Mouse (Mus musculus) retina, postnatal 7 days (tissue): Measurements from ENCODE around the gene Ascl4.

ENCODE experiments used
- DNase-seq: peaks from one replicate; pipeline ENCODE4 v3.0.0-alpha.2; 2012; ENCODE audit warnings: low read depth, low spot score

Gene Ascl4

DNA sequence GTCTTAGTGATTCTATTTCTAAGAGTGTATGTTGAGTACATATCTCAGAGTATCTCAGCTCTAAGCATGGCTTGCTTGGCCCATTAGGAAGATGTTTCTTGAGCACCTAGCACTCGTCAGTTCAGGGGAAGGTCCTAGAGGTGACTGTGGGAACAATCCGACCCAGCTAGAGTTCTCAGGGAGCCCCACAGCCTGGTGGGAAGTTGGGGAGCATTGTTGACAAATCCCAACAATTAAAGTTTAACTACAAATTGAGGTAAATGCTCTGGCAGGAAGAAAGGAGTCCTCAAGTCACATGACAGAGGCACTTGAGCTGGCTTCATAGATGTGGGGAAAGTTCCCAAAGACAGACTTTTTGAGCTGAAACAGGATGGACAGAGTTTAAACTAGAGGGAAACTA lies 41.2 kb downstream of the Ascl4 start:
- DNase-seq = no peak

DNA sequence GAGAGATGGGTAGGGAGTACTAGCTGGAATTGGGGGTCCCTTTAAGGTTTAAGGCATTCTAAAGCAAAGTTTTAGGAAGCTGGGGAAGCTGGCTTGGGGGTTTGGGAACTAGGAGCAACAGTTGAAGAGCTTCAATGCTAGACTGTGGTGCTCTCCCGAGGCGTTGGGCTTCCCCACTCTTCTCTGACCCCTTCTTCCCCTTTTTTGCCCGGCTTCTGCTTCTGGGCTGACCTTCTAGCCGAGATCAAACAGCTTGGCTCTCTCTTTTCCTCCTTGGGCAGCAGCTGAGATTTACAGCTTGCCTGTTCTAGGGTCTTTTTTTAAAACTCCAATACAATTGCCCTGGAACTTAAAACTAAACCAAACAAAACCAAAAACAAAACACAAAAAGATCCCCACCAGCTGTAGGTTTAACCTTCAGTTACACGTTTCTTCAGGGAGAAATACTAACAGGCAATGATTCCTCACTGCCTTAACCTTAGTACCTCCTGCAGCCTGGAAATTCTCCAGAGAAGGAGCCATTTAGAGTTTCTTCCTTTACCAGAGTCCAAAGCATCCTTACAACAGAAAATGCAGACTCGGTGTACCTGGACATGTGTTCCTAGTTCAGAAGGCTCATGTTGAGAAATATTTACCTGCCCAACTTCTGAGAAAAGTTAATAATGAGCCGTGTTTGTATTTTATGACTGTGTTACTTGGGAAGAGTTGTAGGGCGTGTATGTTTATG lies 42.6 kb downstream of the Ascl4 start:
- DNase-seq = no peak

DNA sequence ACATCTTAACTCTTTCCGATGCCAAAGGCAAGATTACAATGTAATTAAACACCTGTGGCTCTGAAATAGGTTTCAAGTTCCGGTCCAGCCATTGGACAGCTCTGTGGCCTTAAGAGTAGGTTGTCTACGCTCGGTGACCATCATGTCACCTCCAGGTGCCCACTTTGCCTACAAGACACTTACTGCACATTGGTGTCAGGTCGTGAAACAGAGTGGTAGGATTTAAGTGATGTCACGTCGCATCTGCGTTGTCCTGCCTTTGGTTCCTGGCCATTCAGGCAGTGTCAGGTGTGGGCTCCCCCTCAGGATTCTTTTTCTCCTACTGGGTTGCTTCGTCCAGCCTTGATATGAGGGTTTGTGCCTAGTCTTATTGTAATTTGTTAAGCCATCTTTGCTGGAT lies 44.3 kb downstream of the Ascl4 start:
- no peak for DNase-seq

DNA sequence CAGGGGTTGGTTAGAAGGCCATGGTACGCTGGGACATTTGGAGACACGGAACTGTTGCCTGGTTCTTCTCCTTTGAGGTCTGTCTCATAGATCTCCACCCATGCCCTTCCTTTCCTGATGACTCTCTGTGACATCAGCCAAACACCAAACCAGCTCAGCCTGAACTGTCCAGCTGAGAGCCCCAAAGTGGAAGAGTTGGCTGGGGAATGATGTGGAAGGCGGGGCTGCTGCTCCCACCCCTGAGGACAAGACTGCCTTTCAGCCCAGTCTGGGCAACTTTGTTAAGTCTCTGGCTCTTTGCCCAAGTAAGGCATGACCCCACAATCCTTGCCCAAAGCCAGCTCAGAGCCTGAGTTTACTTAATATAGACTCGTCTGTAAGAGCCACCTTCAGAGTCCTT lies 45.4 kb downstream of the Ascl4 start:
- no peak for DNase-seq

DNA sequence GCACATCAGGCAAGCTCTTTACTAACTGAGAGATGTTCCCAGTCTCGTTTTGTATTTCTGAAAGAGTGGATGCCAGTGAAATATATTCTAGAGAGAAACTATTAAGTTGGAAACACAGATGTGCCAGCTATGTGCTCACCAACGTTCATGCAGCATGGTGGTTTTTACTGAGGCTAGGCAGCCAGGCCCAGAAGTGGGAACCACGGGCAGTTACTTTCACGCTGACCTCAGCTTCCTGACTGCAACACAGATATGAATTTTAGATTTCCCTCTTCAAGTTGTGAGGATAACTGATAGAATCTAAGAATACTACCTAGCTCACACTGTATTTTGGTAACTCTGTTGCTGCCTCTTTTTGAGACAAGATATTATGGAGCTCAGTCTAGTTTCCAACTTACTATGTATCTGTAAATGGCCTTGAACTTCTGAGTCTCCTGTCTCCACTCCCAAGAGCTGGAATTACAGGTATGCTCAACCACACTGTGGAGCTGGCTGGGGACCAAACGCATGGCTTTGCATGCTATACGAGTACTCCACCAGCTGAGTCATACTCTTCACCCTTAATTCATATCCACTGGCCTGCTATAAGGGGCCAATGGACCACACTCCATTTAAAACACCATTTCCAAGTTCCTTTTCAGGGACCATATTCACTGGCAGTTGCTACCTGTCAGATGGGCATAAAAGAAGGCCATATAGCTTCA lies 62.1 kb downstream of the Ascl4 start:
- DNase-seq = no peak

DNA sequence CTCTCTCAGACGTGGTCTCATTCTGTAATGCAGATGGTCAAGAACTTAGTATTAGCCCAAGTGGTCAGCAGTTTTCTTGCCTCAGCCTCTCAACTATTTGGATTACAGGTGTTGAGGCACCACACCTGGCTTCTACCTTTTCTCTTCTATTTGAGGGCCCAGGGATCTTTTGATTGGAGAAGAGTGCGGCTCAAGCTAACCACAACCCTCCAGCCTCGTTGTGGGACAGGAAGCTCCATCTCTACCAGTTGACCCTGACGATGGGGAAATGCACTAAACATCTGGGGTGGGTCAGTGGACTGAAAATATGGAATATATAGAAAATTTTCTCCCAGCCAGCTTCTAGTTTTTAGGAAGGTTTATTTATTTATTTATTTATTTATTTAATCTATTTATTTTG lies 64.9 kb downstream of the Ascl4 start:
- no peak for DNase-seq

DNA sequence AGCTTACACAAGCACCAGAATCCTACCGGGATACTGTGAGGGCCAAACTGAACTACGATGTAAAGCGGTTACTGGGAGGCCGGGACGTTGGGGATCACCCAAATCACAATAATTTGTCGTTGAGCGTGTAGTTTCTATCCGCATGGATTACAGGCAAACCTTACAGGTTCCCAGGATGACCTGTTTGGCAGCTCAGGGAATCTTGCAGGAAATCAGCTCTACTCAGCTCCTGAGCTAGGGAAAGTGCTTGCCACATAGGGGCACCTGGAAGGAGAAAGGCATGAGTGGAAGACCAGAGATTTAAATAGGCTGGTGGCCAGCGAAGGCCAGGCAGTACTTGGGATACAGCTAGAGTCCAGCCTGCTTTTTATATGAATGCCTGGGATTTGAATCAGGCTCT lies 66.4 kb downstream of the Ascl4 start:
- DNase-seq = no peak

DNA sequence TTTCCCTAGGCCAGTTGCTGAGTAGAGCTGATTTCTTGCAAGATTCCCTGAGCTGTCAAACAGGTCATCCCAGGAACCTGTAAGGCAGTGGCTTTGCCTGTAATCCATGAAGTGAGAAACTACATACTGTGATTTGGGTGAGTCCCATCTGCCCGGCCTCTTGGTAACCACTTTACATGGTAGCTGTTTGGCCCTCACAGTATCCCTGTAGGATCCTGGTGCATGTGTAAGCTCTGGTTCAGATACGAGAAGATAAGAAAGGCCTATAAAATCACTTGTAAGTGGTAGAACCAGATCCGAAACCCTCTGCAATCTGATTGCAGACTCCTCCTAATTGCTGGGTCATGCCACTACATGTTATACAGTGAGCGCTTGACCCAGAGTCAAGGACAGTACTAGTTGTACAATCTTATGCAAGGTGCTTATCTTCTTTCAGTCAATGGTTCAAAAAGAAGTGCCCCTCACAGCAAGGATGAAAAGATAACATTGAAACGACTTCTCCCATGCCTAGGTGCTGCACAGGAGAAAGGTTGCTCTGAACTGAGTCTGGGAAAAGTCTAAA lies 67.1 kb downstream of the Ascl4 start:
- no peak for DNase-seq
